Mouse (Mus musculus): ENCODE measurements around the gene Prpf3. TPM values are rescaled to one million over a fixed set of nuclear protein-coding genes. Genes with fewer than 3 reads are reported as not detected.

Prpf3 gene
- polyA plus RNA-seq (2015; fragmentation: Nextera tagmentation; extraction: Ambion mirVana): 12.8 and 15.7 TPM in 2 replicates

DNA sequence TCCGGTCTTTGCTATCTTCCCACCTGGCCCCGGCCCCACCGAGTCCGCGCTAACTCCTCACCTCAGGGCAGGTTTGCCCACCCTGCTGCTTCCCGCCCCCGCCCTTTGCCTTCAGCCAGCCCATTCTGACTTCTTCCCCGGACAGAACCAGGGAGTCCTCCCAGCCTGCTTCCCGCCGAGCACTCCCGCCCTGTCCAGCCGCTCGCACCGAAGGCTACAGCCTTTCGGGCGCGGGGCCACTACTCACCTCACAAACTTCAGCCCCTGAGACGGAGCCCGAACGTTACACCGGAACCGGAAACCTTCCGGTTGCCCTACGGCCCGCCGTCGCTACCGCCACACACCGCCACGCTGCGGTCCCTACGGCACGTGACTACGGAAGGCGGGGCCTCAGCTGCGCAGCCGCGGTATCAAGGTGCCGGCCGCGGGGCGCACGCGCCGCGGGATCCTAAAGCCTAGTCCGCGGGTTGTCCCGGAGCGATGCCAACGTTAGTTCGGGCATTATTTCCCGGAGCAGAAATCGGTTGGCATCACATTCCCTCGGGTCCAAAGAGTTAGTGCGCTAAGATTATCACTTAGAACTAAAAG lies at the start of gene Prpf3:
Prpf3 (minus strand) TSS at position 384 of the 588 bp plus-strand sequence.

DNA sequence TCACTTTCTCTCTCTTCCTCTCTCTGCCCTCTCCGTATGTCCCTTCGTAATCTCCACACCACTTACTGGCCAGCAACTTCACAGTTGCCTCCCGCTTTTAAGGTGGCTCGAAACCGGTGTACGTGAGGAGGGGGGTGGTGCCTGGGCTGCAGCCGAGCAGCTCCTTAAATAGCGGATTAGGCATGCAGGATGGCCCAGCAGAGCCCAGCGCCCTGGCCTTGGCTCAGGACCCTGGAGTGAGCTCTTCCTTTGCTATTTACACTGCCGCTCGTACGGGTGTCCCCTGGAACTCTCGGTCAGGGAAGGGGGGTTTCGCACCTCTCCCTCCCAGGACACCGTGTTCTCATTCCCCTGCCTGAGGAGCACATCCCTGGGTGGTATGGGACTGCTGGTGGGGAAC lies 48.9 kb upstream of the Prpf3 start, which contains the start of gene Car14:
Car14 (minus strand) TSS at position 124 of the 400 bp plus-strand sequence.

DNA sequence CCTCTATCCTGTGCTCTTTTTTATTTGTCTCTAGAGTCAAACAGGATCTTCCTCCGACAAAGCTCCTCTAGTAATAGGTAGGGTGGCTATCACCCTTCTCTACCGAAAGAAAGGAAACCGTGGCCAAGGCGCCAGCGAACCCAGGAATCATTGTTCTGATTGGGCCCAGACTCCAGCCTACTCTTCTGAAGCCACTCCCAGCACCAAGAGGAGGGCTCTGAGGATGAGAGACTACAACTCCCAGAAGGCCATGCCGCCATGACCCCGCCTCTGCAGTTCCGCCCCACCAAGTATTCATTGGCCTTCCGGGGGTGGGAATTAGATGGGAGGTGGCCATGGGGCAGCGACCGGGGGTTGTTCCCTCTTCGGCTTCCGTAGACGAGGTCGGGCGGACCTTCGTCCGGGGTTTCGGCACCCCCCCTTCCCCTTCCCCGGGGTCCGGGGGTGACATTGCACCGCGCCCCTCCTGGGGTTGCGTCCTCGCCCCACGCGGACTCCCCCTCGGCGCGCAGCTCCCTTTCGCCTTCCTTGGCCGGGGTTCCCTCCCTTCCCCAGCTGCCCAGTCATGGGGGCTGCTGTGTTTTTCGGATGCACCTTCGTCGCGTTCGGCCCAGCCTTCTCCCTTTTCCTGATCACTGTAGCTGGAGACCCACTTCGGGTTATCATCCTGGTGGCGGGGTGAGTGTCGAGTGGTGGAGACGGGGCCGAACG lies 38.1 kb upstream of the Prpf3 start, which contains the start of gene Aph1a:
Aph1a (plus strand) TSS at position 364 of the 711 bp plus-strand sequence.

DNA sequence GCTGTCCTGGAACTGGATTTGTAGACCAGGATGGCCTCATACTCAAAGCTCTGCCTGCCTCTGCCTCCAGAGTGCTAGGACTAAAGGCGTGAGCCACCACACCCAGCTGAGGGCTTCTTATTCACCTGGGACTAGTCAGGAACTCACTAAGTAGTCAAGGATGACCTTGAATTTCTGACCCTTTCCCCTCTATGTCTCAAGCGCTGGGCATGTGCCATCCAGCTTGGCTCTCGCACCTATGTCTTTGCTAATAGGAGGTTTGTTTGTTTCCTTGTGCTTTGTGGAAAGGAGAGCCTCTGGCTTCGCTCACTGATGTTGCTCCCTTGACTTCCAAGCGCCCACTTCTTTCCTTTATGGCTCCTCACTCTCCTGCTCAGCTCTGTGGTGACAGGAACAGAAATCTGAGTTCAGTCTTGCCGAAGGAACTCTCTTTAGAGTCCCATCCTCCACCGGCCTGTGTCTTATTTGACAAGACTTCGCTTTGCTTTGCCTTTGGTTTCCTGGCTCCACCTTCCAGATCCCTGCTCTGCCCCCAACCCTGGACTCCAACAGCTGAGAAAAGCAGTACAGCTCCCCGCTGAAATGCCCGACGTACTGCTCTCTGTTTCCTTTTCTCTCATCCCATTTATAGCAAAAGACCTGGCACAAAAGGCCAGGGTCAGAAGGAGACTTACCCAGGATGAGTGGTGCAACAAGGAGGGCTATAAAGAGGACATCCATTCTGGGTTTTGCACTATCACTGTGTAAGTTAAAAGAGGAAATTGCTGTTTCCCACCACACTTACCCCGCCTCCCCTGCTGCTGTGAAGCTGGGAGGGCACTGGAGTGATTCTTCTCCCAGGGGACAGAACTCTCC lies 35.8 kb upstream of the Prpf3 start, which contains the start of gene BC028528:
BC028528 (minus strand) TSS at position 795 of the 855 bp plus-strand sequence.

DNA sequence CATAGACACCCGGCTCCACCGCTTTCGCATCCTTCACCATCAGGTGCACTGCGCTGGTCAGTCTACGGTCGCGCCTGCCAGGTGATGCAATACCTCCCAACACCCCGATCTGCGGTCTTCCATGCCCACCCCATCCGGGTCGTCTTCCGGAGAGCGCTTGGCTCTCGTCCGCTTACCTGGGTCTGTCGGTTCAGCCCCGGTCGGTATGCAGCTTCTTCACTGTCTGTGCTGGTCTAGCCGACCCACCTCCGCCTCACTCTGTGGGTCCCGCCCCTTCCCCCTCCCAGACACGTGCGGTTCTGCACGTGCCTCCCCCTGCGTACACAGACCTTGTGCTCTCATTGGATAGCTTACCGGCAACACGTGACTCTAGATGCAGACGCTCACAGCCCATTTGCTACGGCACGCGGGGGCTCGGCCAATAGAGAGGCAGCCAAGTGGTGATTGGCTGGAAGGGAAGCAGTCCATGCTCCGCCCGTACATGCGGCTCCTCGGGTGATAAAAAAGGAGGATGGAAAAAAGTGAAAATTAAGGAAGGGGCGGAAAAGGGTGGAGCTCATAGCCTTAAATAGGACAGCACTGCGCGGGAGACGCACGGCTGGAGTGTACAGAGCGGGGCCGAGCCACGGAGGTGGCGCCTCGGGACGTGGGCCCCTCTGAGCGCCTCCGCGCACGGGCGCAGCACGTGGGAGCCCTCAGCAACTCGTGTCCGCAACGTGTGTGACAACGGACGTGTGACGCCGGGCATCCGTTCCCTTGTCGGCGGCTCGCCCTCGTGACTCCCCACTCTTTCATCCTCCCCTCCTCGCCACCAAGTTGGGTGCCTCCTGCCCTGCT lies 26.5 kb upstream of the Prpf3 start, which contains the start of gene Ciart:
Ciart (minus strand) TSS at position 273 of the 837 bp plus-strand sequence.

DNA sequence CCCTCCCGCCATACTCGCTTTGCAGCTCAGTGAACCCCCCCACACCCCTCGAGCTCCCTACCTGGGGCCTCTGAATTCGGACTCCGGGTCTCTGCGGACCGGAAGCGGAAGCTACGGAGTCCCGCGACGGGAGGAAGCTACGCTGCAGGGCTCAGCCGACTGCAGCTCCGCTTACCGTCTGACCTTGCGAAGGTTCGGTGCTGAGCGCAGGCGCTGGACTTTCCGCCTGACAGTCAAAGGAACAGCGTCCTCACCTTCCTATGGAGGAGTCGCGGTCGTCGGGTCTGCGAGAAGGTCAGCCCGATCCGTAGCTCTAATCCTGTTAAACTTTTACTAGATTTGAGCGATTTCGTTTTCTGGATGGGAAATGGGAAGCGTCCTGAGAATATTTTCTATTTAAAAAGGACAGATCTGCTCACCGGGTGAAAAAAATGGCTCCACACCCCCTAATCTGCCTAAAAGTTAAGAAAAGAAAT lies 15.7 kb upstream of the Prpf3 start, which contains the start of gene Mrps21:
Mrps21 (minus strand) TSS at position 128 of the 476 bp plus-strand sequence.

DNA sequence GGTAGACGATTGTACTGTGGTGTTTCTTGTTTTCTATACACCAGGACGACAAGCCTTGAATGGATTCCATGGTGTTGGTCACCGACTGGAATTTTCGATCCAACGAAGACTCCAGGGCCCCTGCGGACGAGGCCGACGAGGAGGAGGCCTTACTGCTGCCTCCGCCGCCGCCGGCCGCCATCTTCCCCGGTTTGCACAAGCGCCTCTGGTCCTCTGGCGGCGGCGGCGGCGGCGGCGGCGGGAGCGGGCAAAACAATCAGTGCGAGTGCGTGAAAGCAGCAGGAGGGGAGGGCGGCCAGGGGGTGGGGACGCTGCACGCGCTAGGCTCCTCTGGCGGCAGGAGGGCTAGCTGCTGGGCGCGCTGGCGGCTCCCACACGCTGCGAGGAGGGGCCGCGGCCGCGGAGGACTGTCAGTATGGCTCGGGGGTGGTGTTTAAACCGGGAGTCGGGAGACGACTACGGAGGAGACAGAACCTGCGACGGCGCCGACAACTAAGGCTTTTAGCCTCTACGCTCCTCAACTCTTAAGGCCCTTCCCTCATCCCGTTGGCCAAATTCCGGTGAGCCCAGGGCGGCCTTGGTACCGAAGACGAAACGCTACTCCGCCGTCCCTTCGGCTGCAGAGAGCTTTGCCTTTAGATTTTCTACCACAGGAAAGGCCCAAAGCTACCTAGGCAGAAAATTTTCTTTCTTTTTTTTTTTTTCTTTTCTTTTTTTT lies 37.0 kb downstream of the Prpf3 start, which contains the start of gene Rprd2:
Rprd2 (minus strand) TSS at position 293 of the 718 bp plus-strand sequence.

Other genes with a start within 250 kb of the Prpf3 start
- gene Ensa, start 230.9 kb downstream of the Prpf3 start, polyA plus RNA-seq (2015; fragmentation: Nextera tagmentation; extraction: Ambion mirVana): 65.8 and 73.1 TPM in 2 replicates
- gene Mcl1, start 197.1 kb downstream of the Prpf3 start, polyA plus RNA-seq (2015; fragmentation: Nextera tagmentation; extraction: Ambion mirVana): 79.8 and 89.8 TPM in 2 replicates
- gene Adamtsl4, start 168.0 kb downstream of the Prpf3 start, polyA plus RNA-seq (2015; fragmentation: Nextera tagmentation; extraction: Ambion mirVana): 9.6 and 14.0 TPM in 2 replicates
- 338 and 413 TPM in 2 replicates for gene Ecm1, start 116.3 kb downstream of the Prpf3 start, polyA plus RNA-seq (2015; fragmentation: Nextera tagmentation; extraction: Ambion mirVana)
- 23.1 and 33.9 TPM in 2 replicates for gene Tars2, start 95.7 kb downstream of the Prpf3 start, polyA plus RNA-seq (2015; fragmentation: Nextera tagmentation; extraction: Ambion mirVana)
- gene Rprd2, start 37.0 kb downstream of the Prpf3 start, polyA plus RNA-seq (2015; fragmentation: Nextera tagmentation; extraction: Ambion mirVana): 15.8 and 21.5 TPM in 2 replicates
- gene Mrps21, start 15.6 kb upstream of the Prpf3 start, polyA plus RNA-seq (2015; fragmentation: Nextera tagmentation; extraction: Ambion mirVana): 417 and 460 TPM in 2 replicates
- 1.6 TPM in 2 replicates for gene Ciart, start 26.4 kb upstream of the Prpf3 start, polyA plus RNA-seq (2015; fragmentation: Nextera tagmentation; extraction: Ambion mirVana)
- gene BC028528, start 36.1 kb upstream of the Prpf3 start, polyA plus RNA-seq (2015; fragmentation: Nextera tagmentation; extraction: Ambion mirVana): 32.2 and 76.3 TPM in 2 replicates
- 27.3 and 44.6 TPM in 2 replicates for gene Aph1a, start 38.1 kb upstream of the Prpf3 start, polyA plus RNA-seq (2015; fragmentation: Nextera tagmentation; extraction: Ambion mirVana)
- 1.1 and 1.3 TPM in 2 replicates for gene Car14, start 48.8 kb upstream of the Prpf3 start, polyA plus RNA-seq (2015; fragmentation: Nextera tagmentation; extraction: Ambion mirVana)
- gene Anp32e, start 73.4 kb upstream of the Prpf3 start, polyA plus RNA-seq (2015; fragmentation: Nextera tagmentation; extraction: Ambion mirVana): 65.3 and 81.3 TPM in 2 replicates
- 25.3 and 38.4 TPM in 2 replicates for gene Plekho1, start 140.1 kb upstream of the Prpf3 start, polyA plus RNA-seq (2015; fragmentation: Nextera tagmentation; extraction: Ambion mirVana)
- gene Vps45, start 202.6 kb upstream of the Prpf3 start, polyA plus RNA-seq (2015; fragmentation: Nextera tagmentation; extraction: Ambion mirVana): 44.5 and 48.8 TPM in 2 replicates
- gene Otud7b, start 248.6 kb upstream of the Prpf3 start, polyA plus RNA-seq (2015; fragmentation: Nextera tagmentation; extraction: Ambion mirVana): 10.6 and 16.1 TPM in 2 replicates

Data from adrenal gland, postnatal 0 days (tissue).